Mouse (Mus musculus) lung, embryonic 14.5 days (tissue): ENCODE results near the gene Cldnd2. TPM values are rescaled to one million over a fixed set of nuclear protein-coding genes. Genes with fewer than 3 reads are reported as not detected.

Experiments
- ATAC-seq: fragments of 200-750 bp; cut with Nextera tagmentation; 2 replicates; pipeline ENCODE4 v1.8.0; 2017; ENCODE audit warnings: mild to moderate bottlenecking, moderate TSS enrichment, moderate library complexity; ENCODE audit not compliant: insufficient read depth
- DNase-seq: peaks from one replicate; pipeline ENCODE4 v3.0.0-alpha.2; 2015
- H3K27ac ChIP-seq: fragments of 300-500 bp; sonication (generic); 2 replicates; pipeline ENCODE4 v1.5.1; 2014; ENCODE audit warnings: low read depth, mild to moderate bottlenecking, moderate library complexity
- H3K27me3 ChIP-seq: fragments of 300-500 bp; sonication (generic); 2 replicates; pipeline ENCODE4 v1.6.1; 2014; ENCODE audit warnings: low read length, control low read depth; ENCODE audit not compliant: insufficient read depth
- H3K36me3 ChIP-seq: fragments of 300-500 bp; sonication (generic); 2 replicates; pipeline ENCODE4 v1.6.1; 2014; ENCODE audit warnings: control low read depth; ENCODE audit not compliant: insufficient read depth
- H3K4me1 ChIP-seq: fragments of 300-500 bp; sonication (generic); 2 replicates; pipeline ENCODE4 v1.6.1; 2014; ENCODE audit warnings: antibody characterized with exemption, control low read depth; ENCODE audit not compliant: insufficient read depth
- H3K4me2 ChIP-seq: fragments of 300-500 bp; sonication (generic); 2 replicates; pipeline ENCODE4 v1.6.1; 2014; ENCODE audit warnings: mild to moderate bottlenecking
- H3K4me3 ChIP-seq: fragments of 300-500 bp; sonication (generic); 2 replicates; pipeline ENCODE4 v1.5.1; 2014; ENCODE audit warnings: low read depth, low read length
- H3K9ac ChIP-seq: fragments of 300-500 bp; sonication (generic); 2 replicates; pipeline ENCODE4 v1.6.1; 2014
- H3K9me3 ChIP-seq: fragments of 300-500 bp; sonication (generic); 2 replicates; pipeline ENCODE4 v1.6.1; 2016; ENCODE audit warnings: low read depth, low read length, control low read depth
- CTCF ChIP-seq: IDR thresholded peaks from 2 replicates; pipeline ENCODE4 v1.5.1; 2016; ENCODE audit warnings: antibody characterized with exemption, low read depth
- WGBS: fragments of 180-500 bp; shearing (Covaris S2); extraction: QIAGEN DNeasy Blood & Tissue Kit; methylation state at CpG from one replicate; pipeline ENCODE4 v1.1.7; 2014; 5-methylcytosine and 5-hydroxymethylcytosine counted together
- polyA plus RNA-seq: library from polyadenylated mRNA; unstranded; fragments of >200 nt; fragmentation: Nextera tagmentation; extraction: Ambion mirVana; gene quantifications from 2 replicates; pipeline ENCODE4 v1.2.1, GENCODE M21; 2014

Cldnd2 gene
- polyA plus RNA-seq, 1 experiment from 2014 or later: not detected

- no peak overlapping the region for H3K4me3 ChIP-seq
- TF ChIP-seq CTCF: no peak
- peaks cover 12% of the 10 kb centered on the region for H3K36me3 ChIP-seq
- DNase-seq (no peak), ATAC-seq (no peak)
- H3K27me3 ChIP-seq: no peaks in the 10 kb centered on the region
- H3K4me1 ChIP-seq: peaks cover 7% of the 10 kb centered on the region
- no peak overlapping the region for H3K27ac ChIP-seq
- no peaks in the 10 kb centered on the region for H3K9me3 ChIP-seq
- H3K9ac ChIP-seq: no peak overlapping the region
- no peak overlapping the region for H3K4me2 ChIP-seq
- 81% methylated on average over 4 of the region's 4 CpGs for WGBS
These were observed 7.2 kb downstream of the Cldnd2 start for GRCm38 (mm10) chr7:43447801-43448200.

GRCm38 (mm10) chr7:43448246-43448645 lies 7.7 kb downstream of the Cldnd2 start:
- H3K9ac ChIP-seq: no peak overlapping the region
- DNase-seq: no peak
- no peaks in the 10 kb centered on the region for H3K9me3 ChIP-seq
- H3K4me2 ChIP-seq: no peak overlapping the region
- no peak overlapping the region for H3K4me3 ChIP-seq
- 83% methylated on average over 2 of the region's 3 CpGs for WGBS
- peaks cover 17% of the 10 kb centered on the region for H3K36me3 ChIP-seq
- peaks cover 6% of the 10 kb centered on the region; the same call in 1 of the 2 replicates for H3K4me1 ChIP-seq
- no peak overlapping the region for H3K27ac ChIP-seq
- ATAC-seq: no peak
- H3K27me3 ChIP-seq: no peaks in the 10 kb centered on the region
- TF ChIP-seq CTCF: no peak

- no peaks in the 10 kb centered on the region for H3K9me3 ChIP-seq
- H3K4me2 ChIP-seq: no peak overlapping the region
- no peak overlapping the region for H3K4me3 ChIP-seq
- no peak overlapping the region for H3K9ac ChIP-seq
- no peaks in the 10 kb centered on the region for H3K27me3 ChIP-seq
- H3K4me1 ChIP-seq: no peaks in the 10 kb centered on the region
- ATAC-seq (no peak), DNase-seq (no peak)
- WGBS: 97% methylated on average over 2 of the region's 2 CpGs
- H3K27ac ChIP-seq: no peak overlapping the region
- H3K36me3 ChIP-seq: peaks cover 32% of the 10 kb centered on the region
- TF ChIP-seq CTCF: no peak
These were observed 9.2 kb downstream of the Cldnd2 start for GRCm38 (mm10) chr7:43449811-43450210.

GRCm38 (mm10) chr7:43451726-43452125 lies 11.1 kb downstream of the Cldnd2 start:
- no peak overlapping the region for H3K9ac ChIP-seq
- no peaks in the 10 kb centered on the region for H3K27me3 ChIP-seq
- H3K4me1 ChIP-seq: no peaks in the 10 kb centered on the region
- DNase-seq (no peak), ATAC-seq (no peak)
- H3K27ac ChIP-seq: no peak overlapping the region
- no peak for TF ChIP-seq CTCF
- H3K4me2 ChIP-seq: no peak overlapping the region
- no peak overlapping the region for H3K4me3 ChIP-seq
- H3K36me3 ChIP-seq: peaks cover 51% of the 10 kb centered on the region
- no peaks in the 10 kb centered on the region for H3K9me3 ChIP-seq
- 93% methylated on average over 11 of the region's 11 CpGs for WGBS

- no peak overlapping the region for H3K27ac ChIP-seq
- DNase-seq (peak; percentile 31), ATAC-seq (peak; percentile 30; the same call in 1 of the 2 replicates)
- H3K9me3 ChIP-seq: no peaks in the 10 kb centered on the region
- no peaks in the 10 kb centered on the region for H3K27me3 ChIP-seq
- no peaks in the 10 kb centered on the region for H3K4me1 ChIP-seq
- no peak overlapping the region for H3K9ac ChIP-seq
- H3K4me3 ChIP-seq: no peak overlapping the region
- peaks cover 58% of the 10 kb centered on the region for H3K36me3 ChIP-seq
- H3K4me2 ChIP-seq: no peak overlapping the region
- WGBS: 46% methylated on average over 4 of the region's 4 CpGs
- TF ChIP-seq CTCF: peak; percentile 25; the same call in 1 of the 2 replicates
These were observed 12.0 kb downstream of the Cldnd2 start for GRCm38 (mm10) chr7:43452609-43453008.

GRCm38 (mm10) chr7:43453599-43454355 lies 13.2 kb downstream of the Cldnd2 start:
- peaks cover 63% of the 10 kb centered on the region for H3K36me3 ChIP-seq

GRCm38 (mm10) chr7:43454371-43454770 lies 13.8 kb downstream of the Cldnd2 start:
- 67% methylated on average over 6 of the region's 6 CpGs for WGBS
- no peak overlapping the region for H3K4me2 ChIP-seq
- no peak for ATAC-seq

More at GRCm38 (mm10) chr7:43453599-43454355, 13.2 kb downstream of the Cldnd2 start:
- H3K4me2 ChIP-seq: no peak overlapping the region
- H3K9ac ChIP-seq: no peak overlapping the region
- no peak overlapping the region for H3K4me3 ChIP-seq
- DNase-seq: no peak
- no peak overlapping the region for H3K27ac ChIP-seq
- no peaks in the 10 kb centered on the region for H3K27me3 ChIP-seq
- 83% methylated on average over 14 of the region's 14 CpGs for WGBS
- no peaks in the 10 kb centered on the region for H3K4me1 ChIP-seq
- no peak for ATAC-seq
- H3K9me3 ChIP-seq: no peaks in the 10 kb centered on the region
- TF ChIP-seq CTCF: no peak

More at GRCm38 (mm10) chr7:43454371-43454770, 13.8 kb downstream of the Cldnd2 start:
- Histone ChIP-seq H3K9ac (no peak overlapping the region), H3K27me3 (no peaks in the 10 kb centered on the region), H3K4me3 (no peak overlapping the region), H3K9me3 (no peaks in the 10 kb centered on the region), H3K36me3 (peaks cover 63% of the 10 kb centered on the region), H3K27ac (no peak overlapping the region), H3K4me1 (no peaks in the 10 kb centered on the region)
- no peak for TF ChIP-seq CTCF
- no peak for DNase-seq
